Mouse (Mus musculus): ENCODE measurements at regions not wholly inside any gene's neighbourhood (a gene's known extent, or its start where the extent isn't known, plus 50 kb on each side); places are given as distances from the start of the nearest gene placed in this dataset.

GRCm38 (mm10) chr12:109984651-109985050 is 294.2 kb upstream of the Dio3 start:
- no peaks in the 10 kb centered on the region for H3K27me3 ChIP-seq (ENCODE audit: insufficient read depth, low read length)
- no peak for ATAC-seq (ENCODE audit: low FRiP score)
- H3K4me3 ChIP-seq (ENCODE audit: low read depth, low read length): no peak overlapping the region
- H3K4me2 ChIP-seq (ENCODE audit: low read depth, low read length, poor library complexity, severe bottlenecking): no peak overlapping the region
- 84% methylated on average over 11 of the region's 11 CpGs for WGBS
- no peak overlapping the region for H3K9ac ChIP-seq (replicated peaks; ENCODE audit: low read length, poor library complexity, severe bottlenecking)
- no peaks in the 10 kb centered on the region for H3K9me3 ChIP-seq (ENCODE audit: low read length)
- no peaks in the 10 kb centered on the region for H3K4me1 ChIP-seq (ENCODE audit: insufficient read depth, low read length)
- DNase-seq (ENCODE audit: low spot score): no peak
- H3K36me3 ChIP-seq (ENCODE audit: insufficient read depth, low read length): no peaks in the 10 kb centered on the region
- no peak overlapping the region for H3K27ac ChIP-seq (ENCODE audit: low read depth, low read length)
- no peak for TF ChIP-seq CTCF (IDR thresholded peaks at IDR 0.05)

DNA sequence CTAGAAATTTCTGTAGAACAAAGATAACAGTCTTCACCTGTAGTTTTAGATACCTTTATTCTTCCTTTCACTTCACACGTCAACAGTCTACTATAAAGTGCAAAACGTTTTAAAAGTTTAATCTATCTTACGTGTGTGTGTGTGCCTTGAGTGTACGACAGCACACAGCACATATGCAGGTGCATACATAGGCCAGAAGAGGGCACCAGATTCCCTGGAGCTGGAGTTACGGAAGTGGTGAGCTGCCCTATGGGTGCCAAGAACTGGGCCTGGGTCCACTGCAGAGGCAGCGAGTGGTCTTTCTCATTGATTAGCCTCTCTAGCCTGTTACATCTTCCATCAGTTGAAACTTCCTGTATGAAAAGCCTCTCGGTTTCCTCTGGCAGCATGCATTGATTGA is 285.5 kb upstream of the Dio3 start:
- Histone ChIP-seq H3K27me3 (ENCODE audit: insufficient read depth, low read length) (no peaks in the 10 kb centered on the region), H3K36me3 (ENCODE audit: insufficient read depth, low read length) (no peaks in the 10 kb centered on the region), H3K27ac (ENCODE audit: low read depth, low read length) (no peak overlapping the region), H3K4me3 (ENCODE audit: low read depth, low read length) (no peak overlapping the region), H3K4me1 (ENCODE audit: insufficient read depth, low read length) (no peaks in the 10 kb centered on the region), H3K9ac (replicated peaks; ENCODE audit: low read length, poor library complexity, severe bottlenecking) (no peak overlapping the region), H3K9me3 (ENCODE audit: low read length) (no peaks in the 10 kb centered on the region), H3K4me2 (ENCODE audit: low read depth, low read length, poor library complexity, severe bottlenecking) (no peak overlapping the region)
- WGBS: 95% methylated on average over 7 of the region's 7 CpGs
- TF ChIP-seq CTCF (IDR thresholded peaks at IDR 0.05): 0 out of 2 replicates have a peak, but pooled peaks have one; percentile 7
- DNase-seq (ENCODE audit: low spot score) (no peak), ATAC-seq (ENCODE audit: low FRiP score) (no peak)

GRCm38 (mm10) chr12:110002717-110003116 is 276.2 kb upstream of the Dio3 start:
- WGBS: 94% methylated on average over 2 of the region's 2 CpGs
- no peak overlapping the region for H3K4me2 ChIP-seq (ENCODE audit: low read depth, low read length, poor library complexity, severe bottlenecking)

DNA sequence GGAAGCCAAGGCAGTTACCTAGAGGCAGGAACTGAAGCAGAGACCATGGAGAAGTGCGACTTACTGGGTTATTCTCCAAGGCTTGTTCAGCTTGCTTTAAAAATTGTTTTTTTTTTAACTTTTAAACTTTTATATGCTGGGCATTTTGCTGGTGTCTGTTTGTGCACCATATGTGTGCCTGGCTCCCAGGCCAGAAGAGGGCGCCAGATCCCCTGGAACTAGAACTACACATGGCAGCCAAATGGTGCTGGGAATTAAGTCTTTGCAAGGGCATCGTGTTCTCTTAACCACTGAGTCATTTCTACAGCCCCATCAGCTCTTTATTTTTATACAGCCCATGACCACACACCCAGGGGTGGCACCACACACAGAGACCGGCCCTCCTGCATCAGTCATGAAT is 269.7 kb upstream of the Dio3 start:
- no peak overlapping the region for H3K27ac ChIP-seq (ENCODE audit: low read depth, low read length)
- no peak for ATAC-seq (ENCODE audit: low FRiP score)
- H3K9ac ChIP-seq (replicated peaks; ENCODE audit: low read length, poor library complexity, severe bottlenecking): no peak overlapping the region
- H3K36me3 ChIP-seq (ENCODE audit: insufficient read depth, low read length): no peaks in the 10 kb centered on the region
- DNase-seq (ENCODE audit: low spot score): no peak
- peak; percentile 19 for TF ChIP-seq CTCF (IDR thresholded peaks at IDR 0.05)
- no peak overlapping the region for H3K4me3 ChIP-seq (ENCODE audit: low read depth, low read length)
- 55% methylated on average over 4 of the region's 4 CpGs for WGBS
- H3K27me3 ChIP-seq (ENCODE audit: insufficient read depth, low read length): no peaks in the 10 kb centered on the region
- H3K9me3 ChIP-seq (ENCODE audit: low read length): no peaks in the 10 kb centered on the region
- H3K4me1 ChIP-seq (ENCODE audit: insufficient read depth, low read length): no peaks in the 10 kb centered on the region
- no peak overlapping the region for H3K4me2 ChIP-seq (ENCODE audit: low read depth, low read length, poor library complexity, severe bottlenecking)

More at GRCm38 (mm10) chr12:110002717-110003116, 276.2 kb upstream of the Dio3 start:
- ATAC-seq (ENCODE audit: low FRiP score) (no peak), DNase-seq (ENCODE audit: low spot score) (no peak)
- Histone ChIP-seq H3K27ac (ENCODE audit: low read depth, low read length) (no peak overlapping the region), H3K36me3 (ENCODE audit: insufficient read depth, low read length) (no peaks in the 10 kb centered on the region), H3K4me1 (ENCODE audit: insufficient read depth, low read length) (no peaks in the 10 kb centered on the region), H3K27me3 (ENCODE audit: insufficient read depth, low read length) (no peaks in the 10 kb centered on the region), H3K9ac (replicated peaks; ENCODE audit: low read length, poor library complexity, severe bottlenecking) (no peak overlapping the region), H3K9me3 (ENCODE audit: low read length) (no peaks in the 10 kb centered on the region), H3K4me3 (ENCODE audit: low read depth, low read length) (no peak overlapping the region)
- no peak for TF ChIP-seq CTCF (IDR thresholded peaks at IDR 0.05)

- no peak overlapping the region for H3K27ac ChIP-seq (ENCODE audit: low read depth, low read length)
- H3K27me3 ChIP-seq (ENCODE audit: insufficient read depth, low read length): no peaks in the 10 kb centered on the region
- no peak overlapping the region for H3K4me3 ChIP-seq (ENCODE audit: low read depth, low read length)
- no peaks in the 10 kb centered on the region for H3K4me1 ChIP-seq (ENCODE audit: insufficient read depth, low read length)
- H3K9ac ChIP-seq (replicated peaks; ENCODE audit: low read length, poor library complexity, severe bottlenecking): no peak overlapping the region
- 64% methylated on average over 19 of the region's 19 CpGs for WGBS
- no peak overlapping the region for H3K4me2 ChIP-seq (ENCODE audit: low read depth, low read length, poor library complexity, severe bottlenecking)
- no peak for ATAC-seq (ENCODE audit: low FRiP score)
- no peak for TF ChIP-seq CTCF (IDR thresholded peaks at IDR 0.05)
- H3K9me3 ChIP-seq (ENCODE audit: low read length): no peaks in the 10 kb centered on the region
- no peak for DNase-seq (ENCODE audit: low spot score)
- no peaks in the 10 kb centered on the region for H3K36me3 ChIP-seq (ENCODE audit: insufficient read depth, low read length)
These were observed 258.1 kb upstream of the Dio3 start for GRCm38 (mm10) chr12:110020541-110021470.

GRCm38 (mm10) chr12:110021690-110022089 is 257.2 kb upstream of the Dio3 start:
- DNase-seq (ENCODE audit: low spot score) (no peak), ATAC-seq (ENCODE audit: low FRiP score) (no peak)
- Histone ChIP-seq H3K9ac (replicated peaks; ENCODE audit: low read length, poor library complexity, severe bottlenecking) (no peak overlapping the region), H3K4me3 (ENCODE audit: low read depth, low read length) (no peak overlapping the region), H3K27me3 (ENCODE audit: insufficient read depth, low read length) (no peaks in the 10 kb centered on the region), H3K4me2 (ENCODE audit: low read depth, low read length, poor library complexity, severe bottlenecking) (no peak overlapping the region), H3K36me3 (ENCODE audit: insufficient read depth, low read length) (no peaks in the 10 kb centered on the region), H3K27ac (ENCODE audit: low read depth, low read length) (no peak overlapping the region), H3K4me1 (ENCODE audit: insufficient read depth, low read length) (no peaks in the 10 kb centered on the region; the same call in 1 of the 2 replicates), H3K9me3 (ENCODE audit: low read length) (no peaks in the 10 kb centered on the region)
- no peak for TF ChIP-seq CTCF (IDR thresholded peaks at IDR 0.05)
- WGBS: 91% methylated on average over 12 of the region's 12 CpGs

Data from midbrain, postnatal 0 days (tissue).